Mouse (Mus musculus) brown adipose tissue, adult 24 weeks (tissue): ENCODE results near the gene Olfr1247. TPM values are rescaled to one million over a fixed set of nuclear protein-coding genes. Genes with fewer than 3 reads are reported as not detected.
"Not testable (repeated sequence)": the region's sequence is repeated elsewhere in the genome, so short reads cannot be mapped to it uniquely, and the experiment has no call there.

Experiments
- H3K27ac ChIP-seq: fragments of 200-500 bp; replicated peaks from 2 replicates; pipeline ENCODE4 v1.5.1; 2012; ENCODE audit warnings: low read depth, mild to moderate bottlenecking, low read length
- H3K4me1 ChIP-seq: fragments of 200-500 bp; 2 replicates; pipeline ENCODE4 v1.6.1; 2012; ENCODE audit warnings: low read length, mixed read lengths; ENCODE audit not compliant: control insufficient read depth, insufficient read depth, insufficient read length
- H3K4me3 ChIP-seq: fragments of 200-500 bp; 2 replicates; pipeline ENCODE4 v1.5.1; 2012; ENCODE audit warnings: low read depth, mild to moderate bottlenecking, low read length, moderate library complexity; ENCODE audit not compliant: insufficient read depth
- polyA plus RNA-seq: library from polyadenylated mRNA; stranded (reverse); fragments of >200 nt; gene quantifications from 2 replicates; pipeline ENCODE4 v1.2.4, GENCODE M21; 2012; ENCODE audit not compliant: missing spikeins, insufficient read depth, insufficient read length

The Olfr1247 gene
- polyA plus RNA-seq, result not detected in 2 replicates

- H3K4me1 ChIP-seq, result no peaks in the 10 kb centered on the region
- no peak within 1 kb of the TSS for H3K4me3 ChIP-seq
- no peak within 1 kb of the TSS for H3K27ac ChIP-seq
Measured at GRCm38 (mm10) chr2:89614030-89614429, at the start of gene Olfr1247. TSS of gene Olfr1247 (minus strand) at chr2:89614130.

- H3K27ac ChIP-seq, result no peak within 1 kb of the TSS
- no peak within 1 kb of the TSS for H3K4me3 ChIP-seq
- no peaks in the 10 kb centered on the region for H3K4me1 ChIP-seq
Measured at GRCm38 (mm10) chr2:89661367-89661766, 47.4 kb upstream of the Olfr1247 start, which contains the start of gene Olfr1250. TSS of gene Olfr1250 (minus strand) at chr2:89661467.

GRCm38 (mm10) chr2:89634883-89635282 is 21.0 kb upstream of the Olfr1247 start, which contains the start of gene Olfr1249:
TSS of gene Olfr1249 (minus strand) at chr2:89634983.
- no peak within 1 kb of the TSS for H3K27ac ChIP-seq
- H3K4me1 ChIP-seq, result no peaks in the 10 kb centered on the region
- H3K4me3 ChIP-seq, result no peak within 1 kb of the TSS

GRCm38 (mm10) chr2:89618145-89618544 is 4.2 kb upstream of the Olfr1247 start, which contains the start of gene Olfr1248:
TSS of gene Olfr1248 (minus strand) at chr2:89618245.
- H3K27ac ChIP-seq, H3K4me3 ChIP-seq, H3K4me1 ChIP-seq: not testable (repeated sequence)

- Histone ChIP-seq H3K27ac (no peak within 1 kb of the TSS), H3K4me3 (no peak within 1 kb of the TSS), H3K4me1 (no peaks in the 10 kb centered on the region)
Measured at GRCm38 (mm10) chr2:89593057-89593456, 20.9 kb downstream of the Olfr1247 start, which contains the start of gene Olfr1246. TSS of gene Olfr1246 (minus strand) at chr2:89593157.

GRCm38 (mm10) chr2:89578347-89578746 is 35.6 kb downstream of the Olfr1247 start, which contains the start of gene Olfr1245:
TSS of gene Olfr1245 (minus strand) at chr2:89578447.
- Histone ChIP-seq H3K27ac (no peak within 1 kb of the TSS), H3K4me3 (no peak within 1 kb of the TSS), H3K4me1 (no peaks in the 10 kb centered on the region)

GRCm38 (mm10) chr2:89562706-89563105 is 51.2 kb downstream of the Olfr1247 start:
- H3K27ac ChIP-seq, H3K4me1 ChIP-seq, H3K4me3 ChIP-seq: not testable (repeated sequence)

Other genes with a start within 250 kb of the Olfr1247 start
- gene Olfr1234, start 249.3 kb downstream of the Olfr1247 start, polyA plus RNA-seq, result not detected in 2 replicates
- not detected in 2 replicates for gene Olfr1238, start 204.5 kb downstream of the Olfr1247 start, polyA plus RNA-seq
- gene Olfr1239, start 193.7 kb downstream of the Olfr1247 start, polyA plus RNA-seq, result not detected in 2 replicates
- gene Olfr1240, start 171.1 kb downstream of the Olfr1247 start, polyA plus RNA-seq, result not detected in 2 replicates
- not detected in 2 replicates for gene Olfr1241, start 127.0 kb downstream of the Olfr1247 start, polyA plus RNA-seq
- not detected in 2 replicates for gene Olfr1242, start 115.8 kb downstream of the Olfr1247 start, polyA plus RNA-seq
- not detected in 2 replicates for gene Olfr1243, start 82.6 kb downstream of the Olfr1247 start, polyA plus RNA-seq
- not detected in 2 replicates for gene Olfr1245, start 35.7 kb downstream of the Olfr1247 start, polyA plus RNA-seq
- not detected in 2 replicates for gene Olfr1246, start 21.0 kb downstream of the Olfr1247 start, polyA plus RNA-seq
- not detected in 2 replicates for gene Olfr1248, start 4.1 kb upstream of the Olfr1247 start, polyA plus RNA-seq
- not detected in 2 replicates for gene Olfr1249, start 20.9 kb upstream of the Olfr1247 start, polyA plus RNA-seq
- gene Olfr1250, start 47.3 kb upstream of the Olfr1247 start, polyA plus RNA-seq, result not detected in 2 replicates
- gene Olfr1251, start 57.8 kb upstream of the Olfr1247 start, polyA plus RNA-seq, result not detected in 2 replicates
- gene Olfr1252, start 110.9 kb upstream of the Olfr1247 start, polyA plus RNA-seq, result not detected in 2 replicates
- not detected in 2 replicates for gene Olfr1253, start 143.0 kb upstream of the Olfr1247 start, polyA plus RNA-seq
- gene Olfr1254, start 179.5 kb upstream of the Olfr1247 start, polyA plus RNA-seq, result not detected in 2 replicates
- not detected in 2 replicates for gene Olfr1255, start 197.9 kb upstream of the Olfr1247 start, polyA plus RNA-seq
- gene Olfr1256, start 227.4 kb upstream of the Olfr1247 start, polyA plus RNA-seq, result not detected in 2 replicates
- gene Olfr48, start 234.1 kb upstream of the Olfr1247 start, polyA plus RNA-seq, result not detected in 2 replicates